Mouse (Mus musculus): Measurements from ENCODE around the gene Ahsa2. TPM values are rescaled to one million over a fixed set of nuclear protein-coding genes. Genes with fewer than 3 reads are reported as not detected.
"Not testable (repeated sequence)": the region's sequence is repeated elsewhere in the genome, so short reads cannot be mapped to it uniquely, and the experiment has no call there.

Gene Ahsa2
- polyA plus RNA-seq, 1 experiment from 2014 or later: 136 TPM

DNA sequence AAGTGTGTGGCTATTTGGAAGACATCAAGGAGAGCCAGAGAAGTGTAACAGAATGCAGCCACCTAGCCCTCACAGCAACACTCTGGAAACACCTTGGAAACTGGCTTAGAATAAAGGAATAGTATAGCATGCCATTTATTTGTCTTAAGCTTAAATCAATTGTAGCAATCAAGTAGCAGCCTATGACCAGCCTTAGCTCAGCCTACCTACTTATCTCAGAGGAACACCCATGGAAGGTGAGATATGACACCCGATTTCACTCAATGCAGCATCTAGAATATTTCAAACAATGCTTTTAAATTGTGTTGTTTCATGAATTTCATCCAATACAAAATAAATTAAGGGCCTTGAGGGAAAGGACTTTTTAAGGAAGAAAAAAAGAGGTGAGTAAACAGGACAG is 7.9 kb downstream of the Ahsa2 start:
- Histone ChIP-seq H3K27me3 (ENCODE audit: low read depth, poor library complexity, severe bottlenecking) (no peaks in the 10 kb centered on the region), H3K4me1 (peaks cover 3% of the 10 kb centered on the region; the same call in 1 of the 2 replicates), H3K36me3 (peaks cover 97% of the 10 kb centered on the region), H3K9me3 (replicated peaks) (no peaks in the 10 kb centered on the region), H3K4me3 (no peak overlapping the region), H3K27ac (replicated peaks) (no peak overlapping the region)
- WGBS: 88% methylated on average over 1 of the region's 1 CpGs
- DNase-seq (ENCODE audit: low spot score): no peak

DNA sequence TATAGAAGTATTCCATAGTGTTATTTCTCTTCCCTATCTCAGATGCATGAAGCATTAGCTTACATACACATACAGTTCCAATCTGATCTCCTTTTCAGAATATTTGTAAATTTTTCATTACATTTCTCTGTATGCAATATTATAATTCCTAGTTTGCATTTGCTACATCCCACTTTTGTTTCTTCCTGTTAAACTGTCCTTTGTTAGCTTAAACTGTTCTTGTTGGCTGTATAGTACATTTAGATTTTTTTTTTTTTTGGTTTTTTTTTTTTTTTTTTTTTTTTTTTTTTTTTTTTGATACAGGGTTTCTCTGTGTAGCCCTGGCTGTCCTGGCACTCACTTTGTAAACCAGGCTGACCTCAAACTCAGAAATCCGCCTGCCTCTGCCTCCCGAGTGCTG is 32.0 kb downstream of the Ahsa2 start:
- not testable (repeated sequence) for H3K27ac ChIP-seq (replicated peaks); H3K9me3 ChIP-seq (replicated peaks); DNase-seq (ENCODE audit: low spot score); H3K4me3 ChIP-seq; H3K27me3 ChIP-seq (ENCODE audit: low read depth, poor library complexity, severe bottlenecking); H3K4me1 ChIP-seq
- H3K36me3 ChIP-seq: peaks cover 70% of the 10 kb centered on the region
- WGBS: 96% methylated on average over 2 of the region's 2 CpGs

Small RNA genes lying within 50 kb of the gene (microRNA-seq; reads per million reads assigned to microRNA genes)
- gene Gm47279: not detected

Other genes with a start within 250 kb of the Ahsa2 start
- 128 and 131 TPM in 2 replicates for gene Xpo1, start 242.0 kb downstream of the Ahsa2 start, polyA plus RNA-seq (2016; fragmentation: Nextera tagmentation; extraction: Ambion mirVana)
- gene Usp34, start 191.1 kb downstream of the Ahsa2 start, polyA plus RNA-seq (2016; fragmentation: Nextera tagmentation; extraction: Ambion mirVana): 19.6 and 22.0 TPM in 2 replicates
- not detected in 2 replicates for gene 1700093K21Rik, start 23.1 kb upstream of the Ahsa2 start, polyA plus RNA-seq (2016; fragmentation: Nextera tagmentation; extraction: Ambion mirVana)
- 39.2 and 51.6 TPM in 2 replicates for gene 0610010F05Rik, start 135.6 kb upstream of the Ahsa2 start, polyA plus RNA-seq (2016; fragmentation: Nextera tagmentation; extraction: Ambion mirVana)
- gene Pus10, start 167.6 kb upstream of the Ahsa2 start, polyA plus RNA-seq (2016; fragmentation: Nextera tagmentation; extraction: Ambion mirVana): 18.8 and 18.9 TPM in 2 replicates
- 36.0 and 37.0 TPM in 2 replicates for gene Pex13, start 167.9 kb upstream of the Ahsa2 start, polyA plus RNA-seq (2016; fragmentation: Nextera tagmentation; extraction: Ambion mirVana)

Measured in midbrain, embryonic 10.5 days (tissue).